Mouse (Mus musculus): ENCODE measurements around the gene Tmem107.

Gene Tmem107

DNA sequence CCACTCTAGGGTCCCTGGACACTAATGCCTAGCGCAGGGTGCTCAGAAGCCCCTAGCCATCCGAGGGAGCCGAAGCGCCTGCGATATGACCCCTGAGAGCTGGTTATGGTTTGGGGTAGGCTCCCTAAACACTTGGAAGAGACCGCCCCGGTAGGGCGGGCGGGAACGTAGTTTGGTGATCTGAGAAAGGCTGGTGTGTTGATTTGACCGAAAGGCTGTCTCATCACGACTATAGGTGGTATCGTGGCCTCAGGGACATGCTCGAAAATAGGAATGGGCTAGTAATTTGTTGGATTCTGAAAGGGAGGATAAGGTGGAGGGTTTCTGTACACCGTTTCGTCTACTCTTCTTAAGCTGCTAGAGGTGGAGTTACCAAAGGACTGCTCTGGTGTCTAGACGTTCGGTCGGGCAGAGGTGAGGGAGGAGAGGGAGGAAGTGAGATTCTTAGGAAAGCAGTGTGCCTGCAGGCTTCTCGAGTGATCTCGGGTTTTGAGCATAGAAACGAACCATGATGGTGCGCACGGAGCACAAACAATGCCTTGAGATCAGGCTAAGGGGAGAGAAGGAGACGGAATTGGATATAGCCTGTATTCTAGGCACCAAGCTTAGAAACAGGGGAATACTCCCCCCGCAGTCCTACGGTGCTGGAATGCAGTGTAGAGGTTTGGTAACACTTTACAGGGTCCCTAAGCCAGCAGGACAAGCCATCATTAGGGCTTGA is 25.1 kb downstream of the Tmem107 start:
- peak; percentile 5 for DNase-seq

DNA sequence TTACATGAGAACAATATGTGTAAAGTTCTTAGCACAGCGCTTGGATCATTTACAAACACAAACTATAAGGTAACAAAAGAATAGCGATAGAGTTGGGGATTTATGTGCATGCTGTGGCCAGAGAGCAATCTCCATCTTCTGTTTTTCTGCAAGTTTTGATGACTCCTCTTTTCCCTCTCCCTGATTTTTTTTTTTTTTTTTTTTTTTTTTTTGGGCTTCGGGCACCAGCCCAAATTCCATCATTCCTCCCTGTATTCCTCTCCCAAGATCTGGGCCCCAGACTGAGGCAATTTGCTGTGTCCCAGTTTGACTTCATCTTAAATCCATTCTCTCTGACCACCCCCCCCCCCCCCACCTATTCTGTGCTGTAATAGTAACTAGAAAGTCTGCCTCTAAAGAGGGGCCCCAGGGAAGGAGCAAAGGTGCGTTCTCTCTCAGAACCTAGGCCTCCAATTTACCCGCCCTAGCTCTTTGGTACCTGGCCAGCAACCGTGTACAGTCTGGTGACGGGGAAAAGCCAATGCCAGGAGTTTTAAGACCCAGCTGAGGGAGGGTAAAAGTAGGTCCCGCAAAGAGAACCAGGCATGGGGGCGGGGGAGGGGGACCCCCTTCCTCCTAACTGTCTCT is 25.9 kb downstream of the Tmem107 start:
- DNase-seq, result no peak

DNA sequence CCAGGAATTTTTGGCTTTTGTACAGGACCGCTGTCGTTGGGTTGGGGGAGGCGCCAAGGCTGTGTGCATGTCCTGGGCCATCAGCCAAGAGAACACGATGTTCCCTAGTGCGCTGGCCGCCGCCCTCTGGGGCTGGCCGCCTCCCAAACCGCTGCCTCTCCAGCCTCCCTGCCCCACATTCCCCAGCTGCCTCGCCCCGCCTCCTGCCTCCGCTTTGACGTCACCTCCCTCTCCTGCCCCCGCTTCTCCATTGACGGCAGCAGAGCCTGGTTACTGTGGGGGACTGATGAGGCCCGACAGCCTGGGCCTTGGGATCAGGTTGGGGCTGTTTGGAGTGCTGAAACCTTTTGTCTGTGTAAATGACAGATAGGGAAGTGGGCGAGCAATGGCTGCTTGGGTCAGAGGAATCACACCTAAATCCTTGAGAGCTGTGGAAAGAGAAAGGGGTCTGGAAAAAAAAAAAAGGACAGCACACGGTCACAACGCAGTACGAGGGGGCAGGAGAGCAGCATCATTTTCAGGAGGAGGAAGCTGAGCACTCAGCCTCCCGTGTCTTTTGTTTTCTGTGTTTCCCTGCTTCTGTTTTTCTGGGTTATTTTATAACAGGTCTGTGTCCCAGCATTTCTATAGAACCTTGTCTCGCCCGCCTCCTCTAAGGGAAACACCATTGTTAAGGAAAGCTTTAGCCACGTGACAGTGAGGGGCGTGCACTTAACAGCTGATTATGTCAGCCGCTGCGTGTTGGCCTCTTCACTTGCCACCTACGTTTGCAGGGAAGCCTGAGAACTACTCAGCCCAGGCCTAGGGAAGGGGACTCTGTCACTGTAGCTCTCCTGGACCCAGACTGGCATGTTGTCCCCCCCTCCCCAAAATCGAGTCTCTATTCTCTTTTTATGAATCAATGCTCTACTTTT is 26.6 kb downstream of the Tmem107 start:
- peak; percentile 89 for DNase-seq

DNA sequence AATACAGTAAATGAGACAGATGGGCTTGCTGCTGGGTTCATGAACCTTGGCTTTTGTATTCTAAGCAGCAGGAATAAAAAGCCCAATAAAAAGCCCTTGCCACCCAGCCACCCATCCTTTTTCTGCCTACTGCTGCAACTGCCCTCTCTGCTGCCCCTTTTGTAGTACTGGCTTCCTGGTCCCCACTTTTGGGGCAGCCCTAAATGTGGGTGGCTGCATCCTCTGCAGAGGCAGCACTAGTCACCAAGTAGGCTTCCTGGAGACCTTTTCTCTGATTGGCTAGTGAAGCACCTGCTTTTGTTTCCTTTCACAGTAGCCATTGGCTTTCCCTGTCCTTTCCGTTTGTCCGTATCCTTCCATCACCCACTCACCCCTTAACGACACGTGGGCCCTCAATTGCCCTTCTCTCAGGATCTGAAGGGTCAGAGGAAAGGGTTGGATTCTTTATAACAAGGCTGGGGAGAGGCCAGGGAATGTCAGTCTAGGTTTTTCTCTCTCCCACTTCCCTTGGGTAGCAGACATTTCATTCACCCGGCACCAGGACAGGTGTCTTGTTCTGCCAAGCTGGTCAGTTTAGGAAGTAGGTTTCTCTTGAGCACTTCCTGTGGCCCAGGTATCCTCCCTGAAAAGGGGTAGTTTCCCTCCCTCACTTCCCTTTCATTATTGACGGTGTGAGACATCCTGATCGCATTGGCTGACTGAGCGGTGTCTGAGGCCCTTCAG is 27.6 kb downstream of the Tmem107 start:
- DNase-seq, result peak; percentile 3

DNA sequence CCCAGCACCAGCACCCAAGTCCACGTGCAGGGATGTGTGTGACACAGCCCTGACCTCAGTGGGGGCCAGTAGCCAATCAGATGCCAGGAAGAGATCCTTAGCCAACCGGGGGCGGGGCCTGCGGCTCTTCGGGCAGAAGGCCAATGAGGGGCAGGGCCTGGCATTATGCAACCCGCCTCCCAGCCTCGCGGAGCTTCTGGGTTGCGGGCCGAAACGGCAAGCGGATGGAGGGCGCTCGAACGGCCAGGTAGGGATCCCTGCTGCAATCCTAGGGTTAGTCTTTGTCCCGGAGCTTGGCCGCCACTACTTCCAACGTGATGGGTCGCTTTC is 28.1 kb downstream of the Tmem107 start:
- peak; percentile 87 for DNase-seq

DNA sequence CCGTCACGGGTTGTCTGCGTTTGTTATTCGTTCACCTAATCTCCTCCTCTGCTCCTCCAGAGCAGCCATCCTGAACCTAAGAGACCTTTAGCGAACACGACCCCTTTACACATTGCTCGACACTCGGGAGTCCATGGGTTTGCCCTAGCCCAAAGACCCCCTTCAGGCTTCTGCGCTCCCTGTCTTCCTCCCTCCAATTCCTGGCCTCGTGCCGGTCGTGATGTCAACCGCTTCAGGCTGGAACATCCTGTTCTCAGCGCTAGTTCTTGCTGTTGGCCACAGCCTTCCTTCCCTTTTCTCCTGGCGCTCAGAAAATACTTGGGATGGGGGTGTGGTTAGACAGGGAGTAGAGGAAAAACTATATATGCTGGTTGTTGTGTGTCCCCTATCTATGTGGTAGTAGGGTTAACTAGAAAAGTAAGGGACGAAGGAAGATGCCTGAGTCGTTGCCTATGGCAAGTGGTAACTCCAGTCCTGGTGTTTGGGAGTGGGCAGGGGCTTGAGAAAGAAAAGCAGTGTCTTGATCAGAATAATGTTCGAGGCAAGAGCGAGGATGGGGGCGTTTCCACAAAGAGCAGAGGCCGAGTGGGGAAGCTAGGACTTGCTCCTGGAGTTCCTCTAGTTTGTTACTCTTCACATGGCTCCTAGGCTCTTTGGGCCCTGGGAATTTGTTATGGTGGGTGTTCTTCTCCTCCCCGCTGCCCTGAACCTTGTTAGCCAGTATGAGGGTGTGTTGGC is 28.7 kb downstream of the Tmem107 start:
- peak; percentile 72 for DNase-seq

DNA sequence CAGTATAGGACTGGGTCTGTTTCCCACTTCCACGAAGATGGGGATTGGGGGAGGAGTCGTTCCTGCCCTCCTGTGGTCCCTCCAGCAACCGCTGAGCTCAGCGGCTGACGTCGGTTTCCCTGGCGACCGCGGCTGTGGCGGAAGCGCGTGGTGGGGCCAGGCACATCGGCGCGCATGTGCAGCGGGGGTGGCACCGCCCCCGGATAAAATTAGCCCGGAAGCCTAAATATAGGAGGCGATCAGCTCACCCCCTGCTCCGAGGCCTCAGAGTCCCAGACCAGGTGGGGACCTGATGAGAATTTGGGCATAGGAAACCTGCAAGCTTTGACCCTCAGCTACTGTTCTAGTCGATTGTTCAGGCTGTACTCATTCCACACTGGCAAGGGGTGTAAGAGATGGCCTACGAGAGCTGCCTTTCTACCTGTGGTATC is 29.3 kb downstream of the Tmem107 start:
- DNase-seq, result peak; percentile 88

DNA sequence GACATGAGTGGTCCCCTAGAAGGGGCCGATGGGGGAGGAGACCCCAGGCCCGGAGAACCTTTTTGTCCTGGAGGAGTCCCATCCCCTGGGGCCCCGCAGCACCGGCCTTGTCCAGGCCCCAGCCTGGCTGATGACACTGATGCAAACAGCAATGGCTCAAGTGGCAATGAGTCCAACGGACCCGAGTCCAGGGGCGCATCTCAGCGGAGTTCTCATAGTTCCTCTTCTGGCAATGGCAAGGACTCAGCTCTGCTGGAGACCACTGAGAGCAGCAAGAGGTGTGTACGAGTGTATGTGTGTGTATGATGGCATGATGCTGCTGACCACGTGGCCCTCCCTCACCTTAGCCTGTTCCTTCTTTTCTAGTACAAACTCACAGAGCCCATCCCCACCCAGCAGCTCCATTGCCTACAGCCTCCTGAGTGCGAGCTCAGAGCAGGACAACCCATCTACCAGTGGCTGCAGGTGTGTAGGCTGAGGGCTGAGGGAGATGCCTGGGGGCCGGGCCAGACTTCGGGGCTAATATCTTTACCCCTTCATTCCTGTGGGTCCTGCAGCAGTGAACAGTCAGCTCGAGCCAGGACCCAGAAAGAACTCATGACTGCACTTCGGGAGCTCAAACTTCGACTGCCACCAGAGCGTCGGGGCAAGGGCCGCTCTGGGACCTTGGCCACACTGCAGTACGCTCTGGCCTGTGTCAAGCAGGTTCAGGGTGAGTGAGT is 30.2 kb downstream of the Tmem107 start:
- peak; percentile 4 for DNase-seq

DNA sequence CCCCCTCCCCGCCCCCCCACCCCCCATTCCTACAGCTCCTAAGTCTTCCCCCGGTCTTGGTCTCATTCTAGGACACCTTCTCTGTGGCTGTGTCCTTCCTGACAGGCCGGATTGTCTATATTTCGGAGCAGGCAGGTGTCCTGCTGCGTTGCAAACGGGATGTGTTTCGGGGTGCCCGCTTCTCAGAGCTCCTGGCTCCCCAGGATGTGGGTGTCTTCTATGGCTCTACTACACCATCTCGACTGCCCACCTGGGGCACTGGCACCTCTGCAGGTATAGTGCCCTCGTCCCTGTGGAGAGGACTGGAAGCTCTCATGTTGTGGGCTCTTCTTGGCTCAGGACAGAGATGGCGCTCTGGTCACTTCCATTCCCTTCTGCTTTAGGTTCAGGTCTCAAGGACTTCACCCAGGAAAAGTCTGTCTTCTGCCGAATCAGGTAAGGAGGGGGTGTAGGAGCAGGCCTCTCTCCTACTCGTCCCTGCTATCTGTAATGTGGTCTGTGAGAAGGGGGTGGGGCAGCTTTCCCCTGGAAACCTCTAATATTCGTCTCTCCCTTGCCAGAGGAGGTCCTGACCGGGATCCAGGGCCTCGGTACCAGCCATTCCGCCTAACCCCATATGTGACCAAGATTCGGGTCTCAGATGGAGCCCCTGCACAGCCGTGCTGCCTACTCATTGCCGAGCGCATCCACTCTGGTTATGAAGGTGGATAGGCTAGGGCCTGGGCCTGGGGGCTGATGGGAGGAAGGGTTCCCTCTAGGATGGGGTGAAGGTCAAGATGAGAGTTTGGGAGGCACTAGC is 31.2 kb downstream of the Tmem107 start:
- DNase-seq, result no peak

DNA sequence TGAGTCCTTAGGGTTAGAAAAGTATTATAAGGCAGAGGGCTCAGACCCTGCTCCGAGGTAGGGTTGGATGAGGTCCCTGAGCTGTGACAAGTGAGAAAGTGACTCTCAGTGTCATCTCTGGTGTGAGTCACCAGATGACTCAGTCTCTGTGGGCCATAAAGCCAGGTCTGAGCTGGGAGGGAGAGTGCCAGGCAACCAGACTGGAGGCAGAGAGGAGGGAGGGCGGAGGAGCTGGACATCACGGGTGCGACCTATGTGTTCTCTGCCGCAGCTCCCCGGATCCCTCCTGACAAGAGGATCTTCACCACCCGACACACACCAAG is 31.8 kb downstream of the Tmem107 start:
- no peak for DNase-seq

DNA sequence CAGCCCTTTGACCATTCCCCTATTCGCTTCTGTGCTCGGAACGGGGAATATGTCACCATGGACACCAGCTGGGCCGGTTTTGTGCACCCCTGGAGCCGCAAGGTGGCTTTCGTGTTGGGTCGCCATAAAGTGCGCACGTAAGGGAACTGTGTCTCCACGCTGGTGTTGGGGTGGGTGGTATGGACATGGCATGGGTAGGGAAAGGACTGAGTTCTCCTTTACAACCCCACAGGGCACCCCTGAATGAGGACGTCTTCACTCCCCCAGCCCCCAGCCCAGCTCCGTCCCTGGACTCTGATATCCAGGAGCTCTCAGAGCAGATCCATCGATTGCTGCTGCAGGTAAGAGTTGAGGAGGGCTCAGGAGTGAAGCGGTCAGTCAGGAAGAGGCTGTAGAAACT is 32.5 kb downstream of the Tmem107 start:
- DNase-seq, result no peak

DNA sequence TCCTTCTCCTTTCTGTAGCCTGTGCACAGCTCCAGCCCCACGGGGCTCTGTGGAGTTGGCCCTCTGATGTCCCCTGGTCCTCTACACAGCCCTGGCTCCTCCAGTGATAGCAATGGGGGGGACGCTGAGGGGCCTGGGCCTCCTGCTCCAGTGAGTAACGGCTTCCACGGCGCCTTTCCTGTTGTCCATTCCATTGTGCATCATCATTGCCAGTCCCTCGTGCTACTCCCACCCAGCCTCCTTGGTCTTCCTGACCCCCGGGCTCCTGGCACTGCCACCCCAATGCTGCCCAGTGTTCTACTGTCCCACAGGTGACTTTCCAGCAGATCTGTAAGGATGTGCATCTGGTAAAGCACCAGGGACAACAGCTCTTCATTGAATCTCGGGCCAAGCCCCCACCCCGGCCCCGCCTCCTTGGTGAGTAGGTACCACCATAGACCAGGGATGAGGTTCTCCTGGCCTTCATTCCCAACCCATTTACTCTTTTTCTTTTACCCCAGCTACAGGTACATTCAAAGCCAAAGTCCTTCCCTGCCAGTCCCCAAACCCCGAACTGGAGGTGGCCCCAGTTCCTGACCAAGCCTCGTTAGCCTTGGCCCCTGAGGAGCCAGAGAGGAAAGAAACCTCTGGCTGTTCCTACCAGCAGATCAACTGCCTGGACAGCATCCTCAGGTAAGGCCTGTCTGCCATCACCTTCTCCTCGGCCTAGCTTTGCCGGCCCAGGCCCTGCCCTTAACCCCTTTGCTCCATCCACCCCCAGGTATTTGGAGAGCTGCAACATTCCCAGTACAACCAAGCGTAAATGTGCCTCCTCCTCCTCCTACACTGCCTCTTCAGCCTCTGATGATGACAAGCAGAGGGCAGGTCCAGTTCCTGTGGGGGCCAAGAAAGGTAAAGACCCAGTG is 33.2 kb downstream of the Tmem107 start:
- DNase-seq, result peak; percentile 2

DNA sequence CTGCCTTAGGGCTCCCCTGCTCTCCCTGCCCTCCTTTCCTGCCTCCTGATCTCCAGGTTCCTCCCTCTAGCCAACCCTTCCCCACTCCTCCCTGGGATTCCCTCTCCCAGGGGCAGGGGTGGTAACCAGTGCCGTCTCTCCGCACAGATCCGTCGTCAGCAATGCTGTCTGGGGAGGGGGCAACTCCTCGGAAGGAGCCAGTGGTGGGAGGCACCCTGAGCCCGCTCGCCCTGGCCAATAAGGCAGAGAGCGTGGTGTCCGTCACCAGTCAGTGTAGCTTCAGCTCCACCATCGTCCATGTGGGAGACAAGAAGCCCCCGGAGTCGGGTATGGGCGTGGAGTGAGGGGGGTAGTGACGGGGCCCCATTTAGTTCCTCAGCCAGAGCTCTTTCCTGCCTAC is 33.9 kb downstream of the Tmem107 start:
- DNase-seq, result no peak

DNA sequence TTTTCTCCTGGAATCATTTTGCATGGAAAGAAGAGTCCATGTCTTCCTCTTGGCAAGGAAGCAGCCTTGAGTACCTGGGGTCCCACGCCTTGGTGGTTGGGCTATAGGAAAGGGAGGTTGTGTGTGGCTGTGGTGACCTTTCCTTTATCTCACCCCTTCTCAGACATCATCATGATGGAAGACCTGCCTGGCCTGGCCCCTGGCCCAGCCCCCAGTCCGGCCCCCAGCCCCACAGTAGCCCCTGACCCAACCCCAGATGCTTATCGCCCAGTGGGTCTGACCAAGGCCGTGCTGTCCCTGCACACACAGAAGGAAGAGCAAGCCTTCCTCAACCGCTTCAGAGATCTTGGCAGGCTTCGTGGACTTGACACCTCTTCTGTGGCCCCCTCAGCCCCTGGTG is 34.6 kb downstream of the Tmem107 start:
- DNase-seq, result peak; percentile 2

DNA sequence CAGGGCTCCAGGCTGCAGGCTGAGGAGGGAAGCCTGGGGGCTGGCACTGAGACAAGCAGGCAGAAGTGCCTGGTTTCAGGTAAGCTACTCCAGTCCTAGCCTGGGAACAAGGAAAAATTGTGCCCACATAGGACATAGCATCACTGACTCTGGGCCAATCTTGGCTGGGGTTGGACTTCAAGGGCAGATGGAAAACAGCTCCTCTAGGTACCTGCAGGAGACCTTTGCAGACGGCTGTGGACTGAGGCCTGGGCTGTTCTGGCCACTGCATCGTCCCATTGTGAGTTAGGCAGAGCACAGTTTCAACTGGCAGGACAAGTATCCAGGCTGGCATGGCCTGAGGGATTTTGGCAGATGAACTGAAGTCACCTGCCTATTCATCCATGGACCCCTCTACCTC is 35.2 kb downstream of the Tmem107 start:
- DNase-seq, result no peak

DNA sequence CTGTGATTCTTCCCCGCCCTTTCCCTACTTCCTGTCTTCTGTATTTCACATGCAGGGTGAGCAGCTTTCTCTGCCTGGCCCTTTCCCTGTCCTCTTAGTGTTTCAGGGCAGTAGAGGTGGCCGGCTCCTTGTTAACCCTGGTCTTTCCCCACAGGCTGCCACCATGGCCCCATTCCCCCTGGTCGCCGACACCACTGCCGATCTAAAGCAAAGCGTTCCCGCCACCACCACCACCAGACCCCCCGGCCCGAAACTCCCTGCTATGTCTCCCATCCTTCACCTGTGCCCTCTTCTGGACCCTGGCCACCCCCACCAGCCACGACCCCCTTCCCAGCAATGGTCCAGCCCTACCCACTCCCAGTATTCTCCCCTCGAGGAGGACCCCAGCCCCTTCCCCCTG is 35.7 kb downstream of the Tmem107 start:
- peak; percentile 2 for DNase-seq

DNA sequence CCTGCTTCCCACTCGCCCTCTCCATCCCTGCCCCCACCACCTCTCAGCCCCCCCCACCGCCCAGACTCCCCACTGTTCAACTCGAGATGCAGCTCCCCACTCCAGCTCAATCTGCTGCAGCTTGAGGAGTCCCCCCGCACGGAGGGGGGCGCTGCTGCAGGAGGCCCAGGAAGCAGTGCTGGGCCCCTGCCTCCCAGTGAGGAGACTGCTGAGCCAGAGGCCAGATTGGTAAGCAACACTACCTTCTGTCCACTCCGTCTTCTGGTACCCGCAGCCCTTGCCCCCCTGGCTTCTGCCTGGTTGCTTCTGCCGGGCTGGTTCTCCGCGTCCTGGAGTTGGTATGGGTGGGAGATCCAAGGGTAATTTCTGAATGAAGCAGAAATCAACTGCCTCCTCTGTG is 36.2 kb downstream of the Tmem107 start:
- DNase-seq, result peak; percentile 3

DNA sequence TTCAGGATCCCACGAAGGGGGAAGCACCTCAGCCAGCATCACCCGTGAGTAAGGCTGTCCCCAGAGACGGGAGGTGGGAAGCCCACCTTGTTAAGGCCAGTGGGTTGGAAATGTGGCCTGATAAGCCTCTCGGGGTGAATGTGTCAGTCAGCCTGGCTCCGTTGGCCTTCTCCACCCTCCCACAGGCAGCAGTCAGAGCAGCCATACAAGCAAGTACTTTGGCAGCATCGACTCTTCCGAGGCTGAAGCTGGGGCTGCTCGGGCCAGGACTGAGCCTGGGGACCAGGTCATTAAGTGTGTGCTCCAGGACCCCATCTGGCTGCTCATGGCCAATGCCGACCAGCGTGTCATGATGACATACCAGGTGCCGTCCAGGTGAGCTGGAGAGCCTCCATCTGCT is 37.1 kb downstream of the Tmem107 start:
- DNase-seq, result no peak

DNA sequence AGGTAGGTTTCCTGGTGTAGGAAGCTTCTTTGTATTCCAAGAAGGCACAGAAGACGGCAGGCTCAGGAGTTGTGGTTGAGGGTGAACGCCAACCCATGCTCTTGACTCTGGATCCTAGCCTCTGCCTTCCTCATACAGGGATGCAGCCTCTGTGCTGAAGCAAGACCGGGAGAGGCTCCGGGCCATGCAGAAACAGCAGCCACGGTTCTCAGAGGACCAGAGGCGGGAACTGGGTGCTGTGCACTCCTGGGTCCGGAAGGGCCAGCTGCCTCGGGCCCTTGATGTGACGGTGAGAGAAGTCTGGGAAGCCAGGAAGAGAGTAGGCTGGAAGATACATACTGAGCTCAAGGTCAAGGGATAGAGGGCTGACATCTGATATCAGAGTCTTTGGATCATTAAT is 37.6 kb downstream of the Tmem107 start:
- no peak for DNase-seq

Measured in right cerebral cortex, postnatal 4 days (tissue).